ENCODE assay signal across 23 mouse cellular contexts in the genomic region with DNA sequence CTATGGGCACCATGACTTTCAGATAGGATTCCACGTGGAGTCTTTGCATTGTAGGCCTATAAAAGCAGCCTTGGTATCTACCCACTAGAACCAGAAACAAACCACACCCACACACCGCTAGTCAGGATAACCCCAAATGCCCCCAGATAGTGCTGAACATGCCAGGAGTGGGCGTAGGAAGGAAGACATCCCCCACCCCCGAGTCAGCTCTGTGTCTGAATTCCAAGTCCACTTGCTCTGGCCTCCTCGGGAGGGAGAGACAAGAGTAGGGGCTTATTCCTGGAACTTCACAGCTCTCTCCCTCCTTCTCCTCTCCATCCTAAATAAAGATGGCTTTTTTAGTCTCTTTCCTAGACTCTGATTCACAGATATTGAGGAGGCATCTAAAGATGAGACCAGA.
DNase-seq lines count a peak whose midpoint lies in the region; ATAC-seq and TF ChIP-seq lines count a peak whose summit lies in the region.
"Had no signal": no experiment of that assay in that cellular context is flagged by ENCODE, and none has a peak within 500 bp of the region (broad histone marks: within the 10 kb centered on the region; RNA-seq: fewer than 3 reads in every experiment).

No protein-coding gene starts in this region.

- no peaks in the 10 kb centered on the region for H3K36me3 ChIP-seq in heart, embryonic 12.5 days
- H3K36me3 ChIP-seq in heart, adult 2 months (ENCODE audit: control insufficient read depth, insufficient read depth, low read length): no peaks in the 10 kb centered on the region
- H3K36me3 ChIP-seq: heart, embryonic 13.5 days; hindbrain, embryonic 12.5 days; midbrain, embryonic 10.5 days; stomach, embryonic 15.5 days had no signal

- H3K4me1 ChIP-seq in heart, embryonic 12.5 days (replicated peaks): 0 out of 2 replicates have a peak, but pooled peaks cover 11% of the 10 kb centered on the region
- no peaks in the 10 kb centered on the region for H3K4me1 ChIP-seq in heart, adult 2 months (ENCODE audit: control insufficient read depth, insufficient read depth, low read length)
- H3K4me1 ChIP-seq: stomach, embryonic 15.5 days had no signal

- H3K9ac ChIP-seq in heart, embryonic 12.5 days: no peak overlapping the region
- no peak overlapping the region for H3K9ac ChIP-seq in heart, adult 2 months (ENCODE audit: low read depth, low read length)
- H3K9ac ChIP-seq: forebrain, postnatal 0 days; heart, embryonic 13.5 days; hindbrain, embryonic 12.5 days; stomach, embryonic 15.5 days had no signal

- no peak for TF ChIP-seq EP300 in heart, adult 2 months (IDR thresholded peaks at IDR 0.05; ENCODE audit: insufficient read depth, low read depth, low read length)

- H3K4me2 ChIP-seq in heart, embryonic 12.5 days: no peak overlapping the region
- H3K4me2 ChIP-seq: heart, embryonic 13.5 days; hindbrain, embryonic 12.5 days; stomach, embryonic 15.5 days had no signal

- H3K9me3 ChIP-seq in heart, embryonic 12.5 days (replicated peaks): 0 out of 2 replicates have a peak, but pooled peaks cover 1% of the 10 kb centered on the region
- H3K9me3 ChIP-seq: heart, embryonic 13.5 days; hindbrain, embryonic 12.5 days; midbrain, embryonic 10.5 days; stomach, embryonic 15.5 days had no signal

- H3K27ac ChIP-seq in heart, embryonic 12.5 days (ENCODE audit: poor library complexity, severe bottlenecking): no peak overlapping the region
- no peak overlapping the region for H3K27ac ChIP-seq in heart, adult 2 months
- H3K27ac ChIP-seq: heart, embryonic 13.5 days; hindbrain, embryonic 12.5 days; kidney, postnatal 0 days; midbrain, embryonic 10.5 days; stomach, embryonic 15.5 days had no signal

- H3K4me3 ChIP-seq in heart, embryonic 12.5 days: no peak overlapping the region
- H3K4me3 ChIP-seq in heart, adult 2 months: no peak overlapping the region
- H3K4me3 ChIP-seq: heart, embryonic 13.5 days; hindbrain, embryonic 12.5 days; midbrain, embryonic 10.5 days; myocyte; stomach, embryonic 15.5 days had no signal

- no peaks in the 10 kb centered on the region for H3K79me2 ChIP-seq in heart, adult 2 months (replicated peaks; ENCODE audit: control insufficient read depth, insufficient read depth, low read length)

- H3K27me3 ChIP-seq in heart, embryonic 12.5 days (replicated peaks): peaks cover 17% of the 10 kb centered on the region; the same call in 1 of the 2 replicates
- 0 out of 2 replicates have a peak, but pooled peaks cover 1% of the 10 kb centered on the region for H3K27me3 ChIP-seq in heart, adult 2 months (ENCODE audit: control insufficient read depth, insufficient read depth, low read length)
- H3K27me3 ChIP-seq: hindbrain, embryonic 12.5 days; stomach, embryonic 15.5 days had no signal

- no peak for TF ChIP-seq CTCF in heart, adult 2 months (IDR thresholded peaks at IDR 0.05)

- no peak for TF ChIP-seq POLR2A in heart, adult 2 months (IDR thresholded peaks at IDR 0.05; ENCODE audit: insufficient read depth, low read depth, low read length)

- intact Hi-C loops in heart, adult 2 months (cut with DNase I): no loop called here

- no peak for DNase-seq in heart, adult 2 months
- DNase-seq in left cerebral cortex, adult 18-20 months (ENCODE audit: low spot score in 2 of 2): peak; percentile 63 to 73
- DNase-seq in right cerebral cortex, adult 2 months (ENCODE audit: low spot score in 2 of 2): peak; percentile 52 to 62
- no peak for DNase-seq in adipocyte (ENCODE audit: low spot score)
- DNase-seq in layer of hippocampus, postnatal 25 days (ENCODE audit: extremely low spot score in 1 of 2, low spot score in 1 of 2): no peak
- no peak for DNase-seq in heart, postnatal 4 days
- DNase-seq: adrenal gland, postnatal 25 days; cerebellum, adult 9-10 months; forebrain, postnatal 0 days; gastrocnemius, postnatal 10 days; heart, adult 11 months; heart, postnatal 14 days; kidney, adult 11 months; thymus, adult 18-20 months; thymus, postnatal 36 days had no signal

- WGBS in heart, embryonic 12.5 days: 23% methylated on average over 5 of the region's 5 CpGs
- WGBS in heart, adult 2 months: 20% methylated on average over 5 of the region's 5 CpGs

- 0 out of 2 replicates have a peak, but pooled peaks have one; percentile 33 for ATAC-seq in heart, embryonic 12.5 days (ENCODE audit: insufficient number of reproducible peaks, low FRiP score)
- ATAC-seq: forebrain, postnatal 0 days; midbrain, embryonic 16.5 days had no signal

Comparison
In these comparisons a context has a peak if more than half of its experiments do, and no peak if none do; other contexts are left out.
1. DNase-seq: peak in left cerebral cortex, adult 18-20 months (2 of 2) and right cerebral cortex, adult 2 months (2 of 2); none in heart, adult 2 months (0 of 2), adipocyte (single experiment), layer of hippocampus, postnatal 25 days (0 of 2) and heart, postnatal 4 days (single experiment).